Mouse (Mus musculus) spleen, adult 10 weeks (tissue): ENCODE data around the gene Ceacam16. TPM values are rescaled to one million over a fixed set of nuclear protein-coding genes. Genes with fewer than 3 reads are reported as not detected.

Experiments used
- polyA plus RNA-seq: library from polyadenylated mRNA; stranded (reverse); fragments of 350-450 nt; fragmentation: Illumina TruSeq; extraction: RNeasy Lipid Tissue Mini Kit (QIAGEN cat#74804); gene quantifications from one replicate; pipeline ENCODE4 v1.2.3, GENCODE M21; 2015; ENCODE audit warnings: low replicate concordance; ENCODE audit not compliant: insufficient read depth

The Ceacam16 gene
- 1.2 TPM for polyA plus RNA-seq

GRCm38 (mm10) chr7:19861199-19861598 lies at the start of gene Ceacam16:
TSS of gene Ceacam16 (minus strand) at chr7:19861299.

GRCm38 (mm10) chr7:19887849-19888248 lies 26.8 kb upstream of the Ceacam16 start, which contains the start of gene Ceacam19:
TSS of gene Ceacam19 (minus strand) at chr7:19887965.

GRCm38 (mm10) chr7:19851858-19852570 lies 9.1 kb downstream of the Ceacam16 start, which contains the start of gene Gm19345:
TSS of gene Gm19345 (plus strand) at chr7:19852003.

GRCm38 (mm10) chr7:19822604-19823058 lies 38.5 kb downstream of the Ceacam16 start, which contains the start of gene Bcl3:
TSS of gene Bcl3 (minus strand) at chr7:19822770.

Other genes starting within 250 kb of the Ceacam16 start
- gene Relb, start 231.9 kb downstream of the Ceacam16 start, polyA plus RNA-seq: 33.2 TPM
- gene Clptm1, start 196.3 kb downstream of the Ceacam16 start, polyA plus RNA-seq: 90.3 TPM
- gene Apoc2, start 183.4 kb downstream of the Ceacam16 start, polyA plus RNA-seq: 2.6 TPM
- not detected for gene Gm44805, start 179.9 kb downstream of the Ceacam16 start, polyA plus RNA-seq
- not detected for gene Apoc4, start 179.8 kb downstream of the Ceacam16 start, polyA plus RNA-seq
- gene Apoc1, start 168.6 kb downstream of the Ceacam16 start, polyA plus RNA-seq: 27.6 TPM
- 297 TPM for gene Apoe, start 162.1 kb downstream of the Ceacam16 start, polyA plus RNA-seq
- gene Tomm40, start 145.9 kb downstream of the Ceacam16 start, polyA plus RNA-seq: 9.2 TPM
- 6.5 TPM for gene Nectin2, start 110.8 kb downstream of the Ceacam16 start, polyA plus RNA-seq
- gene Bcam, start 90.3 kb downstream of the Ceacam16 start, polyA plus RNA-seq: 2.9 TPM
- gene Cblc, start 64.5 kb downstream of the Ceacam16 start, polyA plus RNA-seq: 0.40 TPM
- gene Bcl3, start 38.5 kb downstream of the Ceacam16 start, polyA plus RNA-seq: 48.7 TPM
- gene Gm19345, start 9.3 kb downstream of the Ceacam16 start, polyA plus RNA-seq: not detected
- 0.32 TPM for gene Ceacam19, start 26.7 kb upstream of the Ceacam16 start, polyA plus RNA-seq
- 22.2 TPM for gene Pvr, start 59.9 kb upstream of the Ceacam16 start, polyA plus RNA-seq
- 1.6 TPM for gene Igsf23, start 89.5 kb upstream of the Ceacam16 start, polyA plus RNA-seq
- not detected for gene Ceacam20, start 104.1 kb upstream of the Ceacam16 start, polyA plus RNA-seq
- not detected for gene Nlrp9b, start 130.2 kb upstream of the Ceacam16 start, polyA plus RNA-seq
- not detected for gene Vmn1r91, start 238.4 kb upstream of the Ceacam16 start, polyA plus RNA-seq